Mouse (Mus musculus): Measurements from ENCODE around the gene Irgm2. TPM values are rescaled to one million over a fixed set of nuclear protein-coding genes. Genes with fewer than 3 reads are reported as not detected.
A peak's percentile ranks its signal among the peaks of the same experiment; 100 is the strongest.
"Not testable (repeated sequence)": the region's sequence is repeated elsewhere in the genome, so short reads cannot be mapped to it uniquely, and the experiment has no call there.

Irgm2 gene
- total RNA-seq, 2 experiments from 2014 or later = 5.2 to 6.3 TPM

- ATAC-seq (replicated peaks; ENCODE audit: poor library complexity, severe bottlenecking) = no peak
Measured at GRCm38 (mm10) chr11:58211682-58212067, 12.3 kb downstream of the Irgm2 start.

GRCm38 (mm10) chr11:58213673-58214342 is 14.4 kb downstream of the Irgm2 start:
- ATAC-seq (replicated peaks; ENCODE audit: poor library complexity, severe bottlenecking) = peak; percentile 36

- ATAC-seq (replicated peaks; ENCODE audit: poor library complexity, severe bottlenecking) = peak; percentile 90
Measured at GRCm38 (mm10) chr11:58214391-58215048, 15.1 kb downstream of the Irgm2 start.

GRCm38 (mm10) chr11:58215049-58215430 is 15.6 kb downstream of the Irgm2 start:
- not testable (repeated sequence) for ATAC-seq (replicated peaks; ENCODE audit: poor library complexity, severe bottlenecking)

GRCm38 (mm10) chr11:58215814-58216213 is 16.4 kb downstream of the Irgm2 start:
- no peak for ATAC-seq (replicated peaks; ENCODE audit: poor library complexity, severe bottlenecking)

GRCm38 (mm10) chr11:58216823-58217222 is 17.4 kb downstream of the Irgm2 start:
- no peak for ATAC-seq (replicated peaks; ENCODE audit: poor library complexity, severe bottlenecking)

GRCm38 (mm10) chr11:58223751-58224150 is 24.3 kb downstream of the Irgm2 start:
- ATAC-seq (replicated peaks; ENCODE audit: poor library complexity, severe bottlenecking) = no peak

GRCm38 (mm10) chr11:58224313-58224712 is 24.9 kb downstream of the Irgm2 start:
- peak; percentile 85 for ATAC-seq (replicated peaks; ENCODE audit: poor library complexity, severe bottlenecking)

- ATAC-seq (replicated peaks; ENCODE audit: poor library complexity, severe bottlenecking) = not testable (repeated sequence)
Measured at GRCm38 (mm10) chr11:58224872-58225271, 25.5 kb downstream of the Irgm2 start.

- ATAC-seq (replicated peaks; ENCODE audit: poor library complexity, severe bottlenecking) = peak; percentile 84
Measured at GRCm38 (mm10) chr11:58225655-58226054, 26.2 kb downstream of the Irgm2 start.

GRCm38 (mm10) chr11:58226425-58226824 is 27.0 kb downstream of the Irgm2 start:
- ATAC-seq (replicated peaks; ENCODE audit: poor library complexity, severe bottlenecking) = no peak

- ATAC-seq (replicated peaks; ENCODE audit: poor library complexity, severe bottlenecking) = not testable (repeated sequence)
Measured at GRCm38 (mm10) chr11:58228021-58228420, 28.6 kb downstream of the Irgm2 start.

- no peak for ATAC-seq (replicated peaks; ENCODE audit: poor library complexity, severe bottlenecking)
Measured at GRCm38 (mm10) chr11:58230396-58230910, 31.0 kb downstream of the Irgm2 start.

- no peak for ATAC-seq (replicated peaks; ENCODE audit: poor library complexity, severe bottlenecking)
Measured at GRCm38 (mm10) chr11:58231156-58231555, 31.7 kb downstream of the Irgm2 start.

GRCm38 (mm10) chr11:58234551-58234950 is 35.1 kb downstream of the Irgm2 start:
- ATAC-seq (replicated peaks; ENCODE audit: poor library complexity, severe bottlenecking) = not testable (repeated sequence)

- peak; percentile 77 for ATAC-seq (replicated peaks; ENCODE audit: poor library complexity, severe bottlenecking)
Measured at GRCm38 (mm10) chr11:58235152-58235551, 35.7 kb downstream of the Irgm2 start.

- peak; percentile 96 for ATAC-seq (replicated peaks; ENCODE audit: poor library complexity, severe bottlenecking)
Measured at GRCm38 (mm10) chr11:58238840-58239791, 39.7 kb downstream of the Irgm2 start.

- ATAC-seq (replicated peaks; ENCODE audit: poor library complexity, severe bottlenecking) = no peak; the same call in 1 of the 2 replicates
Measured at GRCm38 (mm10) chr11:58247294-58247693, 47.9 kb downstream of the Irgm2 start.

- no peak for ATAC-seq (replicated peaks; ENCODE audit: poor library complexity, severe bottlenecking)
Measured at GRCm38 (mm10) chr11:58249203-58249981, 50.0 kb downstream of the Irgm2 start.

GRCm38 (mm10) chr11:58250550-58250949 is 51.1 kb downstream of the Irgm2 start:
- ATAC-seq (replicated peaks; ENCODE audit: poor library complexity, severe bottlenecking) = peak; percentile 96

All from granulocyte monocyte progenitor cell, adult 5-6 weeks (primary cell).